Mouse (Mus musculus) myocyte (in vitro differentiated cells): ENCODE results near the gene Cyp26c1. TPM values are rescaled to one million over a fixed set of nuclear protein-coding genes. Genes with fewer than 3 reads are reported as not detected.

ENCODE experiments used
- H3K27me3 ChIP-seq: one replicate; pipeline ENCODE4 v1.6.1; 2011; ENCODE audit not compliant: control insufficient read depth, insufficient read depth, insufficient read length
- H3K36me3 ChIP-seq: one replicate; pipeline ENCODE4 v1.6.1; 2011; ENCODE audit not compliant: control insufficient read depth, insufficient read depth
- H3K4me2 ChIP-seq: one replicate; pipeline ENCODE4 v1.6.1; 2011; ENCODE audit warnings: low read depth, control low read depth
- H3K4me3 ChIP-seq: one replicate; pipeline ENCODE4 v1.5.1; 2011; ENCODE audit warnings: mild to moderate bottlenecking, control low read depth, moderate library complexity
- H3K79me2 ChIP-seq: one replicate; pipeline ENCODE4 v1.6.1; 2011; ENCODE audit not compliant: control insufficient read depth, insufficient read depth
- H3ac ChIP-seq: one replicate; pipeline ENCODE4 v1.6.1; 2011; ENCODE audit not compliant: control insufficient read depth, insufficient read length
- CEBPB ChIP-seq: IDR thresholded peaks from 2 replicates; pipeline ENCODE4 v1.6.1; 2011; ENCODE audit warnings: mild to moderate bottlenecking, moderate library complexity; ENCODE audit not compliant: poor library complexity, insufficient read depth, severe bottlenecking
- E2F4 ChIP-seq: IDR thresholded peaks from one replicate; pipeline ENCODE4 v1.6.1; 2011; ENCODE audit warnings: mild to moderate bottlenecking, control low read depth, moderate library complexity; ENCODE audit not compliant: insufficient read depth
- MAX ChIP-seq: IDR thresholded peaks from one replicate; pipeline ENCODE4 v1.6.1; 2011; ENCODE audit warnings: low read depth, mild to moderate bottlenecking, control low read depth
- MYOD1 ChIP-seq, 3 experiments: IDR thresholded peaks; one replicate each; pipeline ENCODE4 v1.6.1; 2011; ENCODE audit warnings: control low read depth in 2 of 3, low read depth in 2 of 3, mild to moderate bottlenecking in 2 of 3, moderate library complexity in 1 of 3; ENCODE audit not compliant: insufficient read length in 2 of 3, control insufficient read depth in 1 of 3
- MYOG ChIP-seq, 3 experiments: IDR thresholded peaks; one replicate each; pipeline ENCODE4 v1.6.1; 2011; ENCODE audit warnings: control low read depth in 2 of 3, low read depth in 2 of 3, mild to moderate bottlenecking in 2 of 3; ENCODE audit not compliant: insufficient read length in 2 of 3, control insufficient read depth in 1 of 3, insufficient read depth in 1 of 3
- POLR2A ChIP-seq: IDR thresholded peaks from one replicate; pipeline ENCODE4 v1.6.1; 2011; ENCODE audit warnings: low read depth, mild to moderate bottlenecking, control low read depth, moderate library complexity; ENCODE audit not compliant: insufficient read length
- POLR2AphosphoS2 ChIP-seq: IDR thresholded peaks from one replicate; pipeline ENCODE4 v1.6.1; 2011; ENCODE audit warnings: low read depth, control low read depth; ENCODE audit not compliant: insufficient read length
- REST ChIP-seq: IDR thresholded peaks from one replicate; pipeline ENCODE4 v1.6.1; 2011; ENCODE audit warnings: mild to moderate bottlenecking, control low read depth, moderate library complexity; ENCODE audit not compliant: insufficient read depth, insufficient read length
- SRF ChIP-seq: IDR thresholded peaks from one replicate; pipeline ENCODE4 v1.6.1; 2011; ENCODE audit warnings: low read depth; ENCODE audit not compliant: control insufficient read depth, insufficient read length
- TCF12 ChIP-seq: IDR thresholded peaks from one replicate; pipeline ENCODE4 v1.6.1; 2011; ENCODE audit warnings: mild to moderate bottlenecking, control low read depth; ENCODE audit not compliant: poor library complexity, insufficient read depth, severe bottlenecking
- TCF3 ChIP-seq: IDR thresholded peaks from one replicate; pipeline ENCODE4 v1.6.1; 2011; ENCODE audit warnings: low read depth, control low read depth; ENCODE audit not compliant: insufficient read length
- USF1 ChIP-seq: IDR thresholded peaks from one replicate; pipeline ENCODE4 v1.6.1; 2011; ENCODE audit warnings: low read depth, mild to moderate bottlenecking, control low read depth, moderate library complexity
- polyA plus RNA-seq: library from polyadenylated mRNA; unstranded; fragments of >200 nt; fragmentation: generic; extraction: Trizol; gene quantifications from one replicate; pipeline ENCODE4 v1.2.1, GENCODE M21; 2012; ENCODE audit warnings: missing spikeins

Cyp26c1 gene
- polyA plus RNA-seq, 1 experiment: 0.17 TPM

- H3K27me3 ChIP-seq: peaks cover 15% of the 10 kb centered on the region
- H3K4me3 ChIP-seq: no peak within 1 kb of the TSS
- no peaks in the 10 kb centered on the region for H3K36me3 ChIP-seq
- H3K4me2 ChIP-seq: peak within 1 kb of the TSS; percentile 55
- no peak within 1 kb of the TSS for H3ac ChIP-seq
- no peaks in the 10 kb centered on the region for H3K79me2 ChIP-seq
- TF ChIP-seq MYOD1 (IDR thresholded peaks at IDR 0.05; ENCODE audit: control insufficient read depth in 1 of 3, insufficient read length in 2 of 3, low read depth in 2 of 3) (peak in 1 of 3 experiments; percentile 9), MAX (no peak), TCF3 (no peak), REST (no peak), POLR2A (no peak), E2F4 (no peak)
Measured at GRCm38 (mm10) chr19:37697651-37698272, 12.4 kb downstream of the Cyp26c1 start, which contains the start of gene Cyp26a1. TSS of gene Cyp26a1 (plus strand) at chr19:37697798.

- Histone ChIP-seq H3K4me3 (no peak overlapping the region), H3K36me3 (no peaks in the 10 kb centered on the region), H3K79me2 (no peaks in the 10 kb centered on the region), H3K4me2 (no peak overlapping the region), H3K27me3 (peaks cover 15% of the 10 kb centered on the region), H3ac (no peak overlapping the region)
- TF ChIP-seq MYOD1 (IDR thresholded peaks at IDR 0.05; ENCODE audit: control insufficient read depth in 1 of 3, insufficient read length in 2 of 3, low read depth in 2 of 3) (no peak), POLR2A (no peak), MYOG (IDR thresholded peaks at IDR 0.05; ENCODE audit: control insufficient read depth in 1 of 3, insufficient read depth in 1 of 3, insufficient read length in 2 of 3, low read depth in 2 of 3) (no peak)
Measured at GRCm38 (mm10) chr19:37698273-37699160, 13.1 kb downstream of the Cyp26c1 start.

GRCm38 (mm10) chr19:37699711-37700110 lies 14.3 kb downstream of the Cyp26c1 start:
- TF ChIP-seq CEBPB (no peak), TCF12 (no peak), MYOD1 (IDR thresholded peaks at IDR 0.05; ENCODE audit: control insufficient read depth in 1 of 3, insufficient read length in 2 of 3, low read depth in 2 of 3) (no peak), POLR2A (no peak), REST (no peak), MAX (no peak), SRF (no peak), USF1 (no peak), E2F4 (no peak), TCF3 (no peak), MYOG (IDR thresholded peaks at IDR 0.05; ENCODE audit: control insufficient read depth in 1 of 3, insufficient read depth in 1 of 3, insufficient read length in 2 of 3, low read depth in 2 of 3) (no peak), POLR2AphosphoS2 (no peak)
- Histone ChIP-seq H3K4me3 (no peak overlapping the region), H3K4me2 (no peak overlapping the region), H3K36me3 (no peaks in the 10 kb centered on the region), H3K79me2 (no peaks in the 10 kb centered on the region), H3K27me3 (peaks cover 15% of the 10 kb centered on the region), H3ac (no peak overlapping the region)

- H3ac ChIP-seq: no peak overlapping the region
- H3K36me3 ChIP-seq: no peaks in the 10 kb centered on the region
- TF ChIP-seq CEBPB (no peak), SRF (no peak), POLR2A (no peak), E2F4 (no peak), TCF12 (no peak), MAX (no peak), USF1 (no peak), MYOG (IDR thresholded peaks at IDR 0.05; ENCODE audit: control insufficient read depth in 1 of 3, insufficient read depth in 1 of 3, insufficient read length in 2 of 3, low read depth in 2 of 3) (no peak), REST (no peak)
- H3K79me2 ChIP-seq: no peaks in the 10 kb centered on the region
- peaks cover 14% of the 10 kb centered on the region for H3K27me3 ChIP-seq
- H3K4me3 ChIP-seq: no peak overlapping the region
- no peak overlapping the region for H3K4me2 ChIP-seq
Measured at GRCm38 (mm10) chr19:37702377-37703076, 17.1 kb downstream of the Cyp26c1 start.
